Mouse (Mus musculus) ZHBTc4 (cell line): ENCODE measurements around the gene Gm20521.

Experiments used
- DNase-seq: peaks from one replicate; pipeline ENCODE4 v3.0.0-alpha.2; 2011; ENCODE audit warnings: low read depth, low spot score

The Gm20521 gene

GRCm38 (mm10) chr14:54893651-54894181 lies 10.5 kb downstream of the Gm20521 start:
- peak; percentile 100 for DNase-seq

GRCm38 (mm10) chr14:54894296-54895151 lies 11.3 kb downstream of the Gm20521 start:
- peak; percentile 62 for DNase-seq

- DNase-seq, result no peak
These were observed 14.2 kb downstream of the Gm20521 start for GRCm38 (mm10) chr14:54897445-54897844.

GRCm38 (mm10) chr14:54900383-54900782 lies 17.1 kb downstream of the Gm20521 start:
- DNase-seq, result peak; percentile 84

- DNase-seq, result no peak
These were observed 20.4 kb downstream of the Gm20521 start for GRCm38 (mm10) chr14:54903641-54904040.

- no peak for DNase-seq
These were observed 25.4 kb downstream of the Gm20521 start for GRCm38 (mm10) chr14:54908682-54909081.

GRCm38 (mm10) chr14:54912109-54912850 lies 29.0 kb downstream of the Gm20521 start:
- no peak for DNase-seq

GRCm38 (mm10) chr14:54912886-54913285 lies 29.6 kb downstream of the Gm20521 start, which contains the start of gene Slc22a17:
Slc22a17 (minus strand) TSS chr14:54913132.
- peak; percentile 63 for DNase-seq

GRCm38 (mm10) chr14:54913343-54913742 lies 30.1 kb downstream of the Gm20521 start:
- DNase-seq, result no peak

- DNase-seq, result no peak
These were observed 36.9 kb downstream of the Gm20521 start for GRCm38 (mm10) chr14:54920076-54920685.

GRCm38 (mm10) chr14:54924641-54925348 lies 41.6 kb downstream of the Gm20521 start:
- peak; percentile 58 for DNase-seq

- peak; percentile 79 for DNase-seq
These were observed 42.4 kb downstream of the Gm20521 start, which contains the start of gene Efs for GRCm38 (mm10) chr14:54925349-54926342. Efs (minus strand) TSS chr14:54926126.

- peak; percentile 76 for DNase-seq
These were observed 43.3 kb downstream of the Gm20521 start for GRCm38 (mm10) chr14:54926401-54927158.

- no peak for DNase-seq
These were observed 44.1 kb downstream of the Gm20521 start for GRCm38 (mm10) chr14:54927296-54927695.

GRCm38 (mm10) chr14:54929801-54930200 lies 46.6 kb downstream of the Gm20521 start:
- no peak for DNase-seq

GRCm38 (mm10) chr14:54930431-54930830 lies 47.2 kb downstream of the Gm20521 start:
- DNase-seq, result peak; percentile 58

GRCm38 (mm10) chr14:54932645-54933150 lies 49.5 kb downstream of the Gm20521 start, which contains the start of gene Il25:
Il25 (plus strand) TSS chr14:54932695.
- DNase-seq, result no peak

GRCm38 (mm10) chr14:54935904-54936830 lies 52.9 kb downstream of the Gm20521 start, which contains the start of gene Cmtm5:
Cmtm5 (plus strand) TSS chr14:54936261.
- DNase-seq, result no peak
